Mouse (Mus musculus): ENCODE results near the gene Gnpda2. TPM values are rescaled to one million over a fixed set of nuclear protein-coding genes. Genes with fewer than 3 reads are reported as not detected.

The Gnpda2 gene
- total RNA-seq (2015; ENCODE audit: low replicate concordance) (2.1 and 3.2 TPM in 2 replicates), total RNA-seq (2017; ENCODE audit: low replicate concordance) (0.68 and 5.9 TPM in 2 replicates)

- peak; percentile 78 for ATAC-seq (replicated peaks; ENCODE audit: low FRiP score, poor library complexity, severe bottlenecking)
Measured at GRCm38 (mm10) chr5:69591640-69592461, at the start of gene Gnpda2. TSS of gene Gnpda2 (minus strand) at chr5:69592340.

DNA sequence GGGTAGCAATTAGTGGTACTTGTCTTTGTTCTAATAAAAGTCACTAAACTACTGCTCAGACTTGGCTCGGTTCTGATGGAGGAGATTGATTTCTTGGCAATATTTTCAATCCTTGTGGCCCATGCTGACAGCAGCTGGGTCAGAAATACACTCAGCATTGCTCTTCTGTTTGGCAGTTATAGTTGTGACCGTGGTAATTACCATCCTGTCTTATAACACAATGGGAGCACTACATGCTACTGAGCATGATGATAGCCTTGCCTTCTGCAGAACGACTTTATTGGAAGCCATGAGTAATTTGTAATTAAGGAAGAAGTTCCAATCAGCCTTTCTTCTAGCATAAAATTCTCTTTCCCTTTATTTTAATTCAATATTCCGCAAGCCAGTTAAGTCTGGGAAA, 42.6 kb upstream of the Gnpda2 start:
- no peak for ATAC-seq (replicated peaks; ENCODE audit: low FRiP score, poor library complexity, severe bottlenecking)

- ATAC-seq (replicated peaks; ENCODE audit: low FRiP score, poor library complexity, severe bottlenecking), result no peak
Measured at GRCm38 (mm10) chr5:69620899-69621298, 28.8 kb upstream of the Gnpda2 start.

- no peak for ATAC-seq (replicated peaks; ENCODE audit: low FRiP score, poor library complexity, severe bottlenecking)
Measured at GRCm38 (mm10) chr5:69613209-69613796, 21.2 kb upstream of the Gnpda2 start.

GRCm38 (mm10) chr5:69601027-69601426, 8.9 kb upstream of the Gnpda2 start:
- ATAC-seq (replicated peaks; ENCODE audit: low FRiP score, poor library complexity, severe bottlenecking), result no peak

DNA sequence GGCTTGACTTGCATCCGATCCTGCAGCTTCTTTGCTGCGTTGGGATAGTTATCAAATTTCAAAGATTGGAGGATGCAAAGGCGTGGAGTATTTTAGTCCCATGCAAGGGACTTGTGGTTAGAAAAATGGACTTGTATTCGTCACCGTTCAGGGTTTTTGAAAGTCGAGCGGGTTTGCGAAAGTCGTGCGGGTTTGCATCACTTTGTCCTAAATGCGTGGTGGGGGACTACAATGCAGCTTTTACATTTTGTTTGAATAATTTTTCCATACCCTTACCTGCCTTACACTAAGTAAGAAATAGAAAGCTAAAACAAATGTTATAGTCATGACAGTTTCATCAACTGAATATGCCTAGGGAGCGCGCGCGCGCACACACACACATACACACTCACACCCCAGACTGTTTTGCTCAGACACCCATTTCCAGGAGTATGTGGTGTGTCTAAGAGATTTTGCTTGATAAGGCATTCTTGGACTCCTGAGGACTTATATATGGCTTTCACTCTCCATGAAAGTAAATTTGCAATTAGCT, 34.7 kb downstream of the Gnpda2 start:
- 0 out of 2 replicates have a peak, but pooled peaks have one; percentile 36 for ATAC-seq (replicated peaks; ENCODE audit: low FRiP score, poor library complexity, severe bottlenecking)

- ATAC-seq (replicated peaks; ENCODE audit: low FRiP score, poor library complexity, severe bottlenecking), result peak; percentile 88
Measured at GRCm38 (mm10) chr5:69556628-69557403, 35.3 kb downstream of the Gnpda2 start, which contains the start of gene Guf1. TSS of gene Guf1 (plus strand) at chr5:69556923.

DNA sequence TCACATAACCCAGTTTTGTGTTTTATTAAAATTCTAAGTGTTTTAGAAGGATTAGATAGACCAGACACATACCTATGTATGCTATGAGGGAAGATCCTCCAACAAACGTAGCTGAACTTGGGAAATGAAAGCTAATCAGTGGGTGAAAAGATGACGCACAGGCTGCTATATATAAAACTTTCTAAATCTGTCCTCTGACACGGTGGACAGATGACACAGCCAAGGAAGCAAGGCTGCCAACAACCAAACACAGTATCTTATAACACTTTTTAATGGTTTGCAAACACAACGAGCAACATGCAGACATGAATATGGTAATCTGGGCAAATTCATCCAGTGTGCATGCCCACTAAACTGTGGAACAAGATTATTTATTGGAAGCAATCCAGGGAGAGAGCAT, 49.7 kb downstream of the Gnpda2 start, which contains the start of gene Yipf7:
Gene Yipf7 (minus strand): TSS at position 160 of the 400 bp plus-strand sequence.
- ATAC-seq (replicated peaks; ENCODE audit: low FRiP score, poor library complexity, severe bottlenecking), result no peak

GRCm38 (mm10) chr5:69541680-69542079, 50.5 kb downstream of the Gnpda2 start:
- no peak for ATAC-seq (replicated peaks; ENCODE audit: low FRiP score, poor library complexity, severe bottlenecking)

- no peak for ATAC-seq (replicated peaks; ENCODE audit: low FRiP score, poor library complexity, severe bottlenecking)
Measured at GRCm38 (mm10) chr5:69523944-69524343, 68.2 kb downstream of the Gnpda2 start.

Other genes starting within 250 kb of the Gnpda2 start
- not detected in 2 replicates for gene Yipf7, start 49.7 kb downstream of the Gnpda2 start, total RNA-seq (2015; ENCODE audit: low replicate concordance)
- not detected in 2 replicates for gene Yipf7, start 49.7 kb downstream of the Gnpda2 start, total RNA-seq (2017; ENCODE audit: low replicate concordance)
- gene Guf1, start 35.4 kb downstream of the Gnpda2 start, total RNA-seq (2015; ENCODE audit: low replicate concordance), result 2.9 and 4.3 TPM in 2 replicates
- gene Guf1, start 35.4 kb downstream of the Gnpda2 start, total RNA-seq (2017; ENCODE audit: low replicate concordance), result 5.1 and 11.7 TPM in 2 replicates

Measured in erythroid progenitor cell, adult 5-6 weeks (primary cell).